Mouse (Mus musculus) layer of hippocampus, adult 2 months (tissue): ENCODE data around the gene Pld1. TPM values are rescaled to one million over a fixed set of nuclear protein-coding genes. Genes with fewer than 3 reads are reported as not detected.
"Not testable (repeated sequence)": the region's sequence is repeated elsewhere in the genome, so short reads cannot be mapped to it uniquely, and the experiment has no call there.

Experiments
- DNase-seq, 2 experiments: peaks; one replicate each; pipeline ENCODE4 v3.0.0; 2022; ENCODE audit warnings: low spot score in 2 of 2
- H3K27ac ChIP-seq: fragments of 200-600 bp; 2 replicates; pipeline ENCODE4 v1.8.1; 2022
- H3K4me3 ChIP-seq: fragments of 200-600 bp; 2 replicates; pipeline ENCODE4 v1.8.1; 2022; ENCODE audit warnings: mild to moderate bottlenecking
- CTCF ChIP-seq: fragments of 200-600 bp; conservative IDR thresholded peaks from 2 replicates; pipeline ENCODE4 v1.8.1; 2022; ENCODE audit warnings: antibody characterized with exemption, mild to moderate bottlenecking, moderate library complexity
- total RNA-seq, 2 experiments: library from RNA; stranded (reverse); gene quantifications; 2 replicates each; pipeline ENCODE4 v1.2.3; 2021

Gene Pld1
- total RNA-seq, 2 experiments from 2014 or later = 6.9 to 9.0 TPM

GRCm38 (mm10) chr3:27921268-27922020 lies 17.1 kb upstream of the Pld1 start:
- TF ChIP-seq CTCF = no peak
- Histone ChIP-seq H3K4me3 (no peak overlapping the region), H3K27ac (no peak overlapping the region)
- no peak for DNase-seq

GRCm38 (mm10) chr3:27924037-27924436 lies 14.5 kb upstream of the Pld1 start:
- no peak for DNase-seq
- no peak overlapping the region for H3K27ac ChIP-seq
- H3K4me3 ChIP-seq = no peak overlapping the region
- TF ChIP-seq CTCF = no peak

- DNase-seq = no peak
- Histone ChIP-seq H3K27ac (no peak overlapping the region), H3K4me3 (no peak overlapping the region)
- no peak for TF ChIP-seq CTCF
Observed at GRCm38 (mm10) chr3:27929219-27929618, 9.3 kb upstream of the Pld1 start.

GRCm38 (mm10) chr3:27932391-27932790 lies 6.1 kb upstream of the Pld1 start:
- no peak overlapping the region for H3K27ac ChIP-seq
- DNase-seq = no peak
- no peak; the same call in none of the 2 replicates for TF ChIP-seq CTCF
- H3K4me3 ChIP-seq = no peak overlapping the region

GRCm38 (mm10) chr3:27935644-27936043 lies 2.9 kb upstream of the Pld1 start:
- Histone ChIP-seq H3K4me3 (no peak overlapping the region), H3K27ac (no peak overlapping the region)
- TF ChIP-seq CTCF = no peak
- DNase-seq = no peak

GRCm38 (mm10) chr3:27936731-27937130 lies 1.8 kb upstream of the Pld1 start:
- no peak for TF ChIP-seq CTCF
- Histone ChIP-seq H3K27ac (no peak overlapping the region), H3K4me3 (no peak overlapping the region)
- DNase-seq = no peak

- Histone ChIP-seq H3K27ac (no peak overlapping the region), H3K4me3 (no peak overlapping the region)
- no peak for TF ChIP-seq CTCF
- DNase-seq = no peak
Observed at GRCm38 (mm10) chr3:27937144-27938110, 1.1 kb upstream of the Pld1 start.

GRCm38 (mm10) chr3:27941634-27942033 lies 3.1 kb downstream of the Pld1 start:
- Histone ChIP-seq H3K27ac (no peak overlapping the region), H3K4me3 (no peak overlapping the region)
- DNase-seq = no peak
- TF ChIP-seq CTCF = no peak

GRCm38 (mm10) chr3:27942991-27943390 lies 4.5 kb downstream of the Pld1 start:
- DNase-seq = no peak
- Histone ChIP-seq H3K27ac (no peak overlapping the region; the same call in 1 of the 2 replicates), H3K4me3 (no peak overlapping the region)
- no peak for TF ChIP-seq CTCF

GRCm38 (mm10) chr3:27945397-27945796 lies 6.9 kb downstream of the Pld1 start:
- not testable (repeated sequence) for H3K27ac ChIP-seq, DNase-seq, H3K4me3 ChIP-seq

- Histone ChIP-seq H3K4me3 (no peak overlapping the region), H3K27ac (no peak overlapping the region)
- DNase-seq = no peak
- TF ChIP-seq CTCF = no peak
Observed at GRCm38 (mm10) chr3:27949175-27949872, 10.8 kb downstream of the Pld1 start.

- no peak for DNase-seq
- H3K4me3 ChIP-seq = no peak overlapping the region
- no peak for TF ChIP-seq CTCF
- no peak overlapping the region for H3K27ac ChIP-seq
Observed at GRCm38 (mm10) chr3:27949873-27950250, 11.4 kb downstream of the Pld1 start.

GRCm38 (mm10) chr3:27950726-27951125 lies 12.2 kb downstream of the Pld1 start:
- DNase-seq = no peak
- H3K4me3 ChIP-seq = no peak overlapping the region
- no peak overlapping the region for H3K27ac ChIP-seq
- no peak for TF ChIP-seq CTCF
